14 mouse cellular contexts compared by ENCODE assay signal in genomic region chr8:124489786-124490185, GRCm38 (mm10). TPM values are rescaled to one million over a fixed set of nuclear protein-coding genes. Genes with fewer than 3 reads are reported as not detected.
DNase-seq lines count a peak whose midpoint lies in the region; TF ChIP-seq lines count a peak whose summit lies in the region.
"Had no signal": no experiment of that assay in that cellular context is flagged by ENCODE, and none has a peak within 500 bp of the region (broad histone marks: within the 10 kb centered on the region; RNA-seq: fewer than 3 reads in every experiment).

No protein-coding gene starts in this region.

- no peak overlapping the region for H3K27ac ChIP-seq in testis, adult 2 months (ENCODE audit: control insufficient read depth, insufficient read depth, low read depth, low read length)
- no peak overlapping the region; the same call in 1 of the 2 replicates for H3K27ac ChIP-seq in bone marrow macrophage, adult 2 months (ENCODE audit: insufficient read depth, low read depth, low read length)
- H3K27ac ChIP-seq: embryonic facial prominence, embryonic 13.5 days; limb, embryonic 15.5 days; neural tube, embryonic 13.5 days; stomach, embryonic 15.5 days had no signal

- H3K4me1 ChIP-seq in testis, adult 2 months (ENCODE audit: control insufficient read depth, insufficient read depth, low read length): 0 out of 2 replicates have a peak, but pooled peaks cover 2% of the 10 kb centered on the region
- peaks cover 34% of the 10 kb centered on the region for H3K4me1 ChIP-seq in bone marrow macrophage, adult 2 months (ENCODE audit: control insufficient read depth, insufficient read depth, low read length)
- H3K4me1 ChIP-seq: stomach, embryonic 15.5 days had no signal

- peak; percentile 78; the same call in 1 of the 2 replicates for TF ChIP-seq CTCF in testis, adult 2 months (IDR thresholded peaks at IDR 0.05; ENCODE audit: control insufficient read depth, insufficient read depth, insufficient replicate concordance, low read depth, low read length)
- peak; percentile 67 for TF ChIP-seq CTCF in bone marrow macrophage, adult 2 months (IDR thresholded peaks at IDR 0.05; ENCODE audit: low read depth, low read length)

- TF ChIP-seq POLR2A in testis, adult 2 months (IDR thresholded peaks at IDR 0.05; ENCODE audit: control insufficient read depth, low read depth, low read length): no peak
- no peak for TF ChIP-seq POLR2A in bone marrow macrophage, adult 2 months (IDR thresholded peaks at IDR 0.05; ENCODE audit: borderline replicate concordance, low read depth, low read length)

- peak; percentile 33 for DNase-seq in kidney, adult 9 months
- DNase-seq in kidney, postnatal 14 days: no peak
- no peak for DNase-seq in testis, postnatal 10 days (ENCODE audit: low spot score)
- no peak for DNase-seq in urinary bladder, postnatal 10 days (ENCODE audit: low spot score)
- DNase-seq in retina, postnatal 1 day: no peak
- DNase-seq: cerebellum, adult 18-20 months; lung, postnatal 10 days; thymus, postnatal 4 days had no signal

- H3K27me3 ChIP-seq in testis, adult 2 months (ENCODE audit: control insufficient read depth, insufficient read depth, low read length): no peaks in the 10 kb centered on the region
- H3K27me3 ChIP-seq: embryonic facial prominence, embryonic 13.5 days; limb, embryonic 15.5 days; neural tube, embryonic 13.5 days; stomach, embryonic 15.5 days had no signal

- no peaks in the 10 kb centered on the region for H3K36me3 ChIP-seq in testis, adult 2 months (ENCODE audit: control insufficient read depth, insufficient read depth, low read length)
- H3K36me3 ChIP-seq: embryonic facial prominence, embryonic 13.5 days; limb, embryonic 15.5 days; neural tube, embryonic 13.5 days; stomach, embryonic 15.5 days had no signal

- H3K4me3 ChIP-seq in testis, adult 2 months (ENCODE audit: control insufficient read depth, low read depth, low read length): peak overlapping the region; percentile 49
- no peak overlapping the region for H3K4me3 ChIP-seq in bone marrow macrophage, adult 2 months (ENCODE audit: insufficient read depth, low read length)
- H3K4me3 ChIP-seq: embryonic facial prominence, embryonic 13.5 days; limb, embryonic 15.5 days; neural tube, embryonic 13.5 days; stomach, embryonic 15.5 days had no signal

RNA-seq across cellular contexts. Expression of gene Cog2, which starts 30.8 kb away (rescaled TPM):
- polyA plus RNA-seq in testis, adult 2 months (2012; rRNA removed): 14.2 and 14.7 TPM in 2 replicates
- 19.4 and 23.7 TPM in 2 replicates for polyA plus RNA-seq in bone marrow macrophage, adult 2 months (2012; ENCODE audit: insufficient read depth, insufficient read length, missing spikeins)

RNA-seq across cellular contexts. Expression of gene Pgbd5, which starts 50.3 kb away (rescaled TPM):
- 15.7 and 20.0 TPM in 2 replicates for polyA plus RNA-seq in testis, adult 2 months (2012; rRNA removed)
- polyA plus RNA-seq in bone marrow macrophage, adult 2 months (2012; ENCODE audit: insufficient read depth, insufficient read length, missing spikeins): not detected in 2 replicates

Comparison
In these comparisons a context has a peak if more than half of its experiments do, and no peak if none do; other contexts are left out.
1. RNA of gene Pgbd5, which starts 50.3 kb away (polyA plus RNA-seq): 15.7 to 20.0 TPM in testis, adult 2 months; not detected in bone marrow macrophage, adult 2 months; every median in the first group is over 10 times any median in the second.